Mouse (Mus musculus) adrenal gland, adult 8-10 months (tissue): ENCODE results near the gene Slc19a1. TPM values are rescaled to one million over a fixed set of nuclear protein-coding genes. Genes with fewer than 3 reads are reported as not detected.

Source experiments
- DNase-seq: peaks from one replicate; pipeline ENCODE4 v3.0.0; 2022
- total RNA-seq, 4 experiments: library from RNA; stranded (reverse); gene quantifications; 2 replicates each; pipeline ENCODE4 v1.2.4; 2022

Slc19a1 gene
- total RNA-seq, 4 experiments from 2014 or later = 15.9 to 21.1 (median 18.1) TPM

GRCm38 (mm10) chr10:77097006-77097889, 65.2 kb downstream of the Slc19a1 start:
- DNase-seq = no peak

- DNase-seq = no peak
Observed at GRCm38 (mm10) chr10:77097890-77098200, 65.8 kb downstream of the Slc19a1 start.

- DNase-seq = no peak
Observed at GRCm38 (mm10) chr10:77098619-77099018, 66.6 kb downstream of the Slc19a1 start.

GRCm38 (mm10) chr10:77099777-77100176, 67.7 kb downstream of the Slc19a1 start:
- DNase-seq = no peak

GRCm38 (mm10) chr10:77103689-77104088, 71.6 kb downstream of the Slc19a1 start:
- DNase-seq = no peak

- no peak for DNase-seq
Observed at GRCm38 (mm10) chr10:77104327-77104726, 72.3 kb downstream of the Slc19a1 start.

GRCm38 (mm10) chr10:77108106-77108505, 76.1 kb downstream of the Slc19a1 start:
- DNase-seq = no peak

GRCm38 (mm10) chr10:77110010-77110409, 78.0 kb downstream of the Slc19a1 start:
- DNase-seq = no peak

Other genes starting within 250 kb of the Slc19a1 start
- 10 to 100 TPM; 31.7 to 46.9 (median 35.9) TPM for gene Pcbp3, start 70.4 kb upstream of the Slc19a1 start, total RNA-seq
- 10 to 100 TPM; 41.9 to 49.0 (median 48.0) TPM for gene Col18a1, start 134.3 kb downstream of the Slc19a1 start, total RNA-seq
- gene Pofut2, start 227.0 kb downstream of the Slc19a1 start, total RNA-seq = 10 to 100 TPM; 82.9 to 90.5 (median 87.2) TPM